In genomic region chr9:21041308-21041707, GRCm38 (mm10) we compare ENCODE assay signal across 16 mouse cellular contexts. TPM values are rescaled to one million over a fixed set of nuclear protein-coding genes. Genes with fewer than 3 reads are reported as not detected.
DNase-seq lines count a peak whose midpoint lies in the region; ATAC-seq lines count a peak whose summit lies in the region.
"Had no signal": no experiment of that assay in that cellular context is flagged by ENCODE, and none has a peak within 500 bp of the region (broad histone marks: within the 10 kb centered on the region; RNA-seq: fewer than 3 reads in every experiment).

No protein-coding gene starts in this region.

- peak; percentile 31; the same call in 1 of the 2 replicates for ATAC-seq in kidney, embryonic 16.5 days (ENCODE audit: low FRiP score, low TSS enrichment)

- no peaks in the 10 kb centered on the region for H3K9me3 ChIP-seq in kidney, embryonic 16.5 days (ENCODE audit: low read length)
- H3K9me3 ChIP-seq: lung, embryonic 15.5 days; neural tube, embryonic 13.5 days had no signal

- H3K4me1 ChIP-seq in kidney, embryonic 16.5 days (ENCODE audit: insufficient read depth, low read length), result peaks cover 19% of the 10 kb centered on the region; the same call in 1 of the 2 replicates

- H3K27me3 ChIP-seq in kidney, embryonic 16.5 days (ENCODE audit: insufficient read depth, low read length), result peaks cover 35% of the 10 kb centered on the region

- no peak overlapping the region for H3K9ac ChIP-seq in kidney, embryonic 16.5 days (replicated peaks; ENCODE audit: low read length)
- H3K9ac ChIP-seq: limb, embryonic 13.5 days; lung, embryonic 15.5 days; neural tube, embryonic 13.5 days had no signal

- no peak for DNase-seq in kidney, adult 11 months
- DNase-seq in MEL-GATA-1-ER (ENCODE audit: extremely low read depth, low read depth), result peak; percentile 77
- peak; percentile 93 for DNase-seq in layer of hippocampus, adult 9-11 months
- DNase-seq in right cerebral cortex, postnatal 10 days (ENCODE audit: low spot score in 2 of 2), result peak; percentile 78 to 89
- no peak for DNase-seq in gastrocnemius, postnatal 4 days (ENCODE audit: low spot score in 2 of 2)
- no peak for DNase-seq in heart, postnatal 25 days (ENCODE audit: low spot score)
- no peak for DNase-seq in ovary, adult 18-20 months (ENCODE audit: low spot score)
- DNase-seq: gastrocnemius, postnatal 10 days; heart, postnatal 14 days; kidney, adult 18-20 months; thymus, adult 2 months had no signal

- 40% methylated on average over 4 of the region's 4 CpGs for WGBS in kidney, embryonic 16.5 days

- intact Hi-C loops in heart, postnatal 25 days (cut with DNase I), result no loop called here

- no peak overlapping the region for H3K27ac ChIP-seq in kidney, embryonic 16.5 days (ENCODE audit: low read length)
- H3K27ac ChIP-seq: limb, embryonic 13.5 days; lung, embryonic 15.5 days; midbrain, embryonic 10.5 days; neural tube, embryonic 13.5 days had no signal

- H3K4me3 ChIP-seq in kidney, embryonic 16.5 days (ENCODE audit: low read length), result no peak overlapping the region
- H3K4me3 ChIP-seq: limb, embryonic 13.5 days; lung, embryonic 15.5 days; midbrain, embryonic 10.5 days; neural tube, embryonic 13.5 days had no signal

- H3K36me3 ChIP-seq in kidney, embryonic 16.5 days (ENCODE audit: insufficient read depth, low read length), result no peaks in the 10 kb centered on the region
- H3K36me3 ChIP-seq: limb, embryonic 13.5 days; lung, embryonic 15.5 days; midbrain, embryonic 10.5 days; neural tube, embryonic 13.5 days had no signal

- no peak overlapping the region for H3K4me2 ChIP-seq in kidney, embryonic 16.5 days (replicated peaks; ENCODE audit: low read depth, low read length)
- H3K4me2 ChIP-seq: limb, embryonic 13.5 days; lung, embryonic 15.5 days; neural tube, embryonic 13.5 days had no signal

RNA-seq across cellular contexts. Expression of gene Icam5, which starts 9.4 kb away (rescaled TPM):
- polyA plus RNA-seq in kidney, embryonic 16.5 days (2015; fragmentation: Nextera tagmentation; extraction: Ambion mirVana), result 0.39 and 0.45 TPM in 2 replicates
- total RNA-seq in gastrocnemius, postnatal 4 days (2021), result under 1 TPM in 1 of 2 experiments, not detected in 1; 0.08 TPM
- total RNA-seq in heart, postnatal 25 days (2021), result not detected
- polyA plus RNA-seq: midbrain, embryonic 10.5 days had no signal

RNA-seq across cellular contexts. Expression of gene Icam4, which starts 12.1 kb away (rescaled TPM):
- polyA plus RNA-seq in kidney, embryonic 16.5 days (2015; fragmentation: Nextera tagmentation; extraction: Ambion mirVana), result 0.84 and 0.91 TPM in 2 replicates
- not detected for total RNA-seq in gastrocnemius, postnatal 4 days (2021)
- total RNA-seq in heart, postnatal 25 days (2021), result under 1 TPM; 0.26 to 0.64 TPM

RNA-seq across cellular contexts. Expression of gene Icam1, which starts 25.5 kb away (rescaled TPM):
- 14.2 and 18.0 TPM in 2 replicates for polyA plus RNA-seq in kidney, embryonic 16.5 days (2015; fragmentation: Nextera tagmentation; extraction: Ambion mirVana)
- 1 to 10 TPM; 5.4 to 6.7 TPM for total RNA-seq in gastrocnemius, postnatal 4 days (2021)
- 1 to 10 TPM; 7.7 to 9.6 TPM for total RNA-seq in heart, postnatal 25 days (2021)

RNA-seq across cellular contexts. Expression of gene Zglp1, which starts 25.6 kb away (rescaled TPM):
- 0.59 and 0.64 TPM in 2 replicates for polyA plus RNA-seq in kidney, embryonic 16.5 days (2015; fragmentation: Nextera tagmentation; extraction: Ambion mirVana)
- total RNA-seq in gastrocnemius, postnatal 4 days (2021), result not detected
- not detected for total RNA-seq in heart, postnatal 25 days (2021)
- total RNA-seq: gastrocnemius, postnatal 10 days; heart, postnatal 14 days had no signal

RNA-seq across cellular contexts. Expression of gene Gm49373, which starts 31.6 kb away (rescaled TPM):
- 0.77 and 0.84 TPM in 2 replicates for polyA plus RNA-seq in kidney, embryonic 16.5 days (2015; fragmentation: Nextera tagmentation; extraction: Ambion mirVana)
- under 1 TPM; 0.29 to 0.59 TPM for total RNA-seq in gastrocnemius, postnatal 4 days (2021)
- total RNA-seq in heart, postnatal 25 days (2021), result under 1 TPM in 1 of 2 experiments, not detected in 1; 0.13 TPM

Comparison
In these comparisons a context has a peak if more than half of its experiments do, and no peak if none do; other contexts are left out.
1. DNase-seq: peak in MEL-GATA-1-ER (single experiment), layer of hippocampus, adult 9-11 months (single experiment) and right cerebral cortex, postnatal 10 days (2 of 2); none in kidney, adult 11 months (single experiment), gastrocnemius, postnatal 4 days (0 of 2), heart, postnatal 25 days (single experiment) and ovary, adult 18-20 months (single experiment).